Mouse (Mus musculus): ENCODE measurements around the gene Tiam1.
A peak's percentile ranks its signal among the peaks of the same experiment; 100 is the strongest.

Tiam1 gene

GRCm38 (mm10) chr16:90143760-90144516 is at the start of gene Tiam1:
Gene Tiam1 (minus strand): TSS chr16:90143769.
- DNase-seq (ENCODE audit: low spot score in 2 of 2) = peak; percentile 92 to 96

- DNase-seq (ENCODE audit: low spot score in 2 of 2) = no peak
Measured at GRCm38 (mm10) chr16:90191289-90191688, 47.7 kb upstream of the Tiam1 start.

GRCm38 (mm10) chr16:90187453-90187852 is 43.9 kb upstream of the Tiam1 start:
- peak; percentile 39 to 45 for DNase-seq (ENCODE audit: low spot score in 2 of 2)

- DNase-seq (ENCODE audit: low spot score in 2 of 2) = peak; percentile 62 to 63
Measured at GRCm38 (mm10) chr16:90185928-90186588, 42.5 kb upstream of the Tiam1 start.

- DNase-seq (ENCODE audit: low spot score in 2 of 2) = no peak
Measured at GRCm38 (mm10) chr16:90184135-90184534, 40.6 kb upstream of the Tiam1 start.

GRCm38 (mm10) chr16:90181673-90182072 is 38.1 kb upstream of the Tiam1 start:
- peak; percentile 30 to 71 for DNase-seq (ENCODE audit: low spot score in 2 of 2)

GRCm38 (mm10) chr16:90180975-90181374 is 37.4 kb upstream of the Tiam1 start:
- no peak for DNase-seq (ENCODE audit: low spot score in 2 of 2)

- DNase-seq (ENCODE audit: low spot score in 2 of 2) = no peak
Measured at GRCm38 (mm10) chr16:90179892-90180291, 36.3 kb upstream of the Tiam1 start.

GRCm38 (mm10) chr16:90178404-90178803 is 34.8 kb upstream of the Tiam1 start:
- no peak for DNase-seq (ENCODE audit: low spot score in 2 of 2)

- DNase-seq (ENCODE audit: low spot score in 2 of 2) = no peak
Measured at GRCm38 (mm10) chr16:90177425-90177824, 33.9 kb upstream of the Tiam1 start.

- no peak for DNase-seq (ENCODE audit: low spot score in 2 of 2)
Measured at GRCm38 (mm10) chr16:90176472-90176871, 32.9 kb upstream of the Tiam1 start.

GRCm38 (mm10) chr16:90171416-90171815 is 27.8 kb upstream of the Tiam1 start:
- DNase-seq (ENCODE audit: low spot score in 2 of 2) = no peak

- no peak for DNase-seq (ENCODE audit: low spot score in 2 of 2)
Measured at GRCm38 (mm10) chr16:90170676-90171075, 27.1 kb upstream of the Tiam1 start.

GRCm38 (mm10) chr16:90169863-90170630 is 26.5 kb upstream of the Tiam1 start:
- no peak for DNase-seq (ENCODE audit: low spot score in 2 of 2)

- peak; percentile 42 to 63 for DNase-seq (ENCODE audit: low spot score in 2 of 2)
Measured at GRCm38 (mm10) chr16:90167646-90168045, 24.1 kb upstream of the Tiam1 start.

GRCm38 (mm10) chr16:90165435-90165834 is 21.9 kb upstream of the Tiam1 start:
- no peak for DNase-seq (ENCODE audit: low spot score in 2 of 2)

- DNase-seq (ENCODE audit: low spot score in 2 of 2) = no peak
Measured at GRCm38 (mm10) chr16:90164942-90165341, 21.4 kb upstream of the Tiam1 start.

GRCm38 (mm10) chr16:90155080-90155479 is 11.5 kb upstream of the Tiam1 start:
- DNase-seq (ENCODE audit: low spot score in 2 of 2) = no peak

GRCm38 (mm10) chr16:90150820-90151219 is 7.3 kb upstream of the Tiam1 start:
- DNase-seq (ENCODE audit: low spot score in 2 of 2) = no peak

- no peak for DNase-seq (ENCODE audit: low spot score in 2 of 2)
Measured at GRCm38 (mm10) chr16:90150126-90150525, 6.6 kb upstream of the Tiam1 start.

GRCm38 (mm10) chr16:90149335-90149734 is 5.8 kb upstream of the Tiam1 start:
- DNase-seq (ENCODE audit: low spot score in 2 of 2) = no peak

- no peak for DNase-seq (ENCODE audit: low spot score in 2 of 2)
Measured at GRCm38 (mm10) chr16:90145244-90145643, 1.7 kb upstream of the Tiam1 start.

Data from urinary bladder, adult 18-20 months (tissue).